Comparison of ENCODE assay signal across 13 mouse cellular contexts in the genomic region with DNA sequence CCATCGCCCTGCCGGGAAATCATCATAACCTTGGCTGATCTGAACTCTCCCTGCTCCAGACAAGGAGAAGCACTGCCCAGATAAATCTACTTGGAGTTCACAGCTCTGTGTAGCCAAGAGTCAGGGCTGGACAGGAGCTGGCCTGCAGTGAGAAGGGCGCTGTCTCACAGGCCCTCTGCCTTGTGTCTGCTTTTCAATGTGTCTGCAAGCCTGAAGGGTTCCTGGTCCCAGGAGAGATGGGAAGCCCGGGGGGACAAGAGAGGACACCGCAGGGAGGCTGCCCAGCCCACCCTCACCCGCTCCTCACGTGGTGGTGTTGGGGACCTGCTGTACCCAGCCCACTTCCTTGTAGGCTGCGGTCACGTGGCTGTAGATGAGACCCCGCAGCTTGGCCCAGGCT. TPM values are rescaled to one million over a fixed set of nuclear protein-coding genes. Genes with fewer than 3 reads are reported as not detected.
DNase-seq lines count a peak whose midpoint lies in the region; ATAC-seq lines count a peak whose summit lies in the region.
"Had no signal": no experiment of that assay in that cellular context is flagged by ENCODE, and none has a peak within 500 bp of the region (broad histone marks: within the 10 kb centered on the region; RNA-seq: fewer than 3 reads in every experiment).

No protein-coding gene starts in this region.

- H3K27me3 ChIP-seq in liver, embryonic 11.5 days (replicated peaks; ENCODE audit: control insufficient read depth, insufficient read depth, low read length) = peaks cover 32% of the 10 kb centered on the region
- peaks cover 74% of the 10 kb centered on the region for H3K27me3 ChIP-seq in liver, embryonic 12.5 days (replicated peaks)
- peaks cover 61% of the 10 kb centered on the region for H3K27me3 ChIP-seq in embryonic facial prominence, embryonic 10.5 days (replicated peaks; ENCODE audit: low read depth, poor library complexity, severe bottlenecking)
- peaks cover 26% of the 10 kb centered on the region for H3K27me3 ChIP-seq in limb, embryonic 13.5 days
- H3K27me3 ChIP-seq: forebrain, embryonic 15.5 days had no signal

- peaks cover 41% of the 10 kb centered on the region for H3K4me1 ChIP-seq in liver, embryonic 11.5 days (replicated peaks; ENCODE audit: control insufficient read depth, insufficient read depth, low read length)
- H3K4me1 ChIP-seq in liver, embryonic 12.5 days = peaks cover 46% of the 10 kb centered on the region
- peaks cover 96% of the 10 kb centered on the region for H3K4me1 ChIP-seq in embryonic facial prominence, embryonic 10.5 days
- H3K4me1 ChIP-seq in limb, embryonic 13.5 days = peaks cover 66% of the 10 kb centered on the region

- WGBS in liver, embryonic 11.5 days = 75% methylated on average over 10 of the region's 10 CpGs
- WGBS in liver, embryonic 12.5 days (ENCODE audit: insufficient replicate concordance) = 65% methylated on average over 10 of the region's 10 CpGs
- 67% methylated on average over 10 of the region's 10 CpGs for WGBS in embryonic facial prominence, embryonic 10.5 days
- WGBS in limb, embryonic 13.5 days = 72% methylated on average over 10 of the region's 10 CpGs

- no peak overlapping the region for H3K9ac ChIP-seq in liver, embryonic 11.5 days (ENCODE audit: low read depth, low read length)
- H3K9ac ChIP-seq in liver, embryonic 12.5 days = no peak overlapping the region
- H3K9ac ChIP-seq in limb, embryonic 13.5 days = 0 out of 2 replicates have a peak overlapping the region, but pooled peaks have one; percentile 48
- H3K9ac ChIP-seq: forebrain, embryonic 15.5 days; limb, embryonic 15.5 days; midbrain, embryonic 15.5 days had no signal

- DNase-seq in gastrocnemius, postnatal 10 days = peak; percentile 18
- no peak for DNase-seq in gastrocnemius, postnatal 14 days
- DNase-seq in liver, embryonic 11.5 days (ENCODE audit: low spot score) = no peak
- no peak for DNase-seq in embryonic facial prominence, embryonic 10.5 days (ENCODE audit: low spot score)
- DNase-seq in layer of hippocampus, postnatal 10 days (ENCODE audit: low spot score in 2 of 2) = no peak
- DNase-seq in adrenal gland, adult 18-20 months (ENCODE audit: low spot score in 2 of 2) = no peak

- H3K4me2 ChIP-seq in liver, embryonic 11.5 days = no peak overlapping the region
- no peak overlapping the region for H3K4me2 ChIP-seq in liver, embryonic 12.5 days
- H3K4me2 ChIP-seq in limb, embryonic 13.5 days (replicated peaks) = no peak overlapping the region
- H3K4me2 ChIP-seq: forebrain, embryonic 15.5 days; limb, embryonic 15.5 days; midbrain, embryonic 15.5 days had no signal

- H3K9me3 ChIP-seq in liver, embryonic 11.5 days (ENCODE audit: control insufficient read depth, low read length) = no peaks in the 10 kb centered on the region
- no peaks in the 10 kb centered on the region for H3K9me3 ChIP-seq in liver, embryonic 12.5 days (replicated peaks)
- H3K9me3 ChIP-seq in embryonic facial prominence, embryonic 10.5 days = no peaks in the 10 kb centered on the region
- no peaks in the 10 kb centered on the region for H3K9me3 ChIP-seq in limb, embryonic 13.5 days
- H3K9me3 ChIP-seq: forebrain, embryonic 15.5 days; limb, embryonic 15.5 days; midbrain, embryonic 15.5 days had no signal

- no peaks in the 10 kb centered on the region for H3K36me3 ChIP-seq in liver, embryonic 11.5 days (ENCODE audit: control insufficient read depth, insufficient read depth, low read length)
- H3K36me3 ChIP-seq in liver, embryonic 12.5 days = no peaks in the 10 kb centered on the region
- no peaks in the 10 kb centered on the region for H3K36me3 ChIP-seq in embryonic facial prominence, embryonic 10.5 days (replicated peaks)
- no peaks in the 10 kb centered on the region for H3K36me3 ChIP-seq in limb, embryonic 13.5 days
- H3K36me3 ChIP-seq: forebrain, embryonic 15.5 days; limb, embryonic 15.5 days; midbrain, embryonic 15.5 days had no signal

- ATAC-seq in liver, embryonic 11.5 days (replicated peaks; ENCODE audit: low FRiP score) = no peak
- no peak for ATAC-seq in liver, embryonic 12.5 days
- ATAC-seq in limb, embryonic 13.5 days (ENCODE audit: low FRiP score, low read depth) = no peak
- ATAC-seq: forebrain, embryonic 15.5 days; midbrain, embryonic 15.5 days had no signal

- intact Hi-C loops in gastrocnemius, postnatal 14 days (cut with DNase I; ENCODE audit: low total_unique reads) = no loop called here

- H3K4me3 ChIP-seq in liver, embryonic 11.5 days (ENCODE audit: low read depth, low read length) = no peak overlapping the region
- no peak overlapping the region for H3K4me3 ChIP-seq in liver, embryonic 12.5 days
- no peak overlapping the region for H3K4me3 ChIP-seq in embryonic facial prominence, embryonic 10.5 days
- H3K4me3 ChIP-seq in limb, embryonic 13.5 days = no peak overlapping the region
- H3K4me3 ChIP-seq: forebrain, embryonic 15.5 days; layer of hippocampus, adult 2 months; limb, embryonic 15.5 days; midbrain, embryonic 15.5 days had no signal

- H3K27ac ChIP-seq in liver, embryonic 11.5 days (ENCODE audit: low read depth, low read length) = 0 out of 2 replicates have a peak overlapping the region, but pooled peaks have one; percentile 29
- H3K27ac ChIP-seq in liver, embryonic 12.5 days = no peak overlapping the region
- H3K27ac ChIP-seq in embryonic facial prominence, embryonic 10.5 days (replicated peaks) = peak overlapping the region; percentile 85
- no peak overlapping the region for H3K27ac ChIP-seq in limb, embryonic 13.5 days
- H3K27ac ChIP-seq: forebrain, embryonic 15.5 days; layer of hippocampus, adult 2 months; midbrain, embryonic 15.5 days had no signal

RNA-seq across cellular contexts. Expression of a gene that starts 4.4 kb away (rescaled TPM):
- under 1 TPM in 1 of 2 experiments, not detected in 1; 0.81 TPM for total RNA-seq in gastrocnemius, postnatal 10 days (2021)
- total RNA-seq in gastrocnemius, postnatal 14 days (2021) = under 1 TPM; 0.49 to 0.84 TPM
- polyA plus RNA-seq in liver, embryonic 11.5 days (2014; fragmentation: Nextera tagmentation; extraction: Ambion mirVana) = 0.62 and 0.74 TPM in 2 replicates
- 0.19 and 0.41 TPM in 2 replicates for polyA plus RNA-seq in liver, embryonic 12.5 days (2016; fragmentation: Nextera tagmentation; extraction: Ambion mirVana)
- polyA plus RNA-seq in embryonic facial prominence, embryonic 10.5 days (2016; fragmentation: Nextera tagmentation; extraction: Ambion mirVana) = 0.76 and 1.2 TPM in 2 replicates
- polyA plus RNA-seq in limb, embryonic 13.5 days (2015; fragmentation: Nextera tagmentation; extraction: Ambion mirVana) = 0.56 and 0.83 TPM in 2 replicates
- total RNA-seq in layer of hippocampus, postnatal 10 days (2021) = 1 to 10 TPM; 3.4 to 3.8 TPM
- 10 to 100 TPM; 12.5 to 13.2 TPM for total RNA-seq in adrenal gland, adult 18-20 months (2021)
- total RNA-seq: common myeloid progenitor, adult 5-6 weeks had no signal

RNA-seq across cellular contexts. Expression of a gene that starts 5.1 kb away (rescaled TPM):
- total RNA-seq in gastrocnemius, postnatal 10 days (2021) = 10 to 100 TPM; 26.6 to 30.3 TPM
- total RNA-seq in gastrocnemius, postnatal 14 days (2021) = 10 to 100 TPM; 16.8 to 22.8 TPM
- polyA plus RNA-seq in liver, embryonic 11.5 days (2014; fragmentation: Nextera tagmentation; extraction: Ambion mirVana) = 2.0 and 2.5 TPM in 2 replicates
- 0.83 and 1.2 TPM in 2 replicates for polyA plus RNA-seq in liver, embryonic 12.5 days (2016; fragmentation: Nextera tagmentation; extraction: Ambion mirVana)
- 5.0 and 5.7 TPM in 2 replicates for polyA plus RNA-seq in embryonic facial prominence, embryonic 10.5 days (2016; fragmentation: Nextera tagmentation; extraction: Ambion mirVana)
- 6.0 and 7.2 TPM in 2 replicates for polyA plus RNA-seq in limb, embryonic 13.5 days (2015; fragmentation: Nextera tagmentation; extraction: Ambion mirVana)
- 10 to 100 TPM; 33.0 to 42.3 TPM for total RNA-seq in layer of hippocampus, postnatal 10 days (2021)
- total RNA-seq in adrenal gland, adult 18-20 months (2021) = 10 to 100 TPM; 26.0 to 42.7 TPM
- total RNA-seq: common myeloid progenitor, adult 5-6 weeks had no signal

RNA-seq across cellular contexts. Expression of a gene that starts 22.2 kb away (rescaled TPM):
- 1 to 10 TPM; 5.2 to 8.4 TPM for total RNA-seq in gastrocnemius, postnatal 10 days (2021)
- total RNA-seq in gastrocnemius, postnatal 14 days (2021) = 1 to 10 TPM; 5.9 to 9.0 TPM
- polyA plus RNA-seq in liver, embryonic 11.5 days (2014; fragmentation: Nextera tagmentation; extraction: Ambion mirVana) = 9.9 and 10.6 TPM in 2 replicates
- 8.0 and 8.5 TPM in 2 replicates for polyA plus RNA-seq in liver, embryonic 12.5 days (2016; fragmentation: Nextera tagmentation; extraction: Ambion mirVana)
- 5.5 and 6.1 TPM in 2 replicates for polyA plus RNA-seq in embryonic facial prominence, embryonic 10.5 days (2016; fragmentation: Nextera tagmentation; extraction: Ambion mirVana)
- 4.0 and 5.1 TPM in 2 replicates for polyA plus RNA-seq in limb, embryonic 13.5 days (2015; fragmentation: Nextera tagmentation; extraction: Ambion mirVana)
- 1 to 10 TPM in 1 of 2 experiments, under 1 TPM in 1; 0.94 to 1.5 TPM for total RNA-seq in layer of hippocampus, postnatal 10 days (2021)
- 10 to 100 TPM; 12.1 to 17.6 TPM for total RNA-seq in adrenal gland, adult 18-20 months (2021)

Comparison
In these comparisons a context has a peak if more than half of its experiments do, and no peak if none do; other contexts are left out.
1. H3K27ac ChIP-seq: peak in liver, embryonic 11.5 days (single experiment) and embryonic facial prominence, embryonic 10.5 days (single experiment); none in liver, embryonic 12.5 days (single experiment) and limb, embryonic 13.5 days (single experiment).